Mouse (Mus musculus) B cell, adult 67 days (primary cell): ENCODE measurements around the gene Csde1. TPM values are rescaled to one million over a fixed set of nuclear protein-coding genes. Genes with fewer than 3 reads are reported as not detected.

Source experiments
- total RNA-seq, 2 experiments: library from RNA; stranded (reverse); gene quantifications; 4 replicates each; pipeline ENCODE4 v1.2.4; 2023

Gene Csde1
- 100 to 1,000 TPM; 452 to 486 TPM for total RNA-seq

GRCm38 (mm10) chr3:103020249-103020942, at the start of gene Csde1:
Gene Csde1 (plus strand): TSS chr3:103020426.

GRCm38 (mm10) chr3:102995605-102996321, 24.5 kb upstream of the Csde1 start, which contains the start of gene Sike1:
Gene Sike1 (plus strand): TSS chr3:102995708.

DNA sequence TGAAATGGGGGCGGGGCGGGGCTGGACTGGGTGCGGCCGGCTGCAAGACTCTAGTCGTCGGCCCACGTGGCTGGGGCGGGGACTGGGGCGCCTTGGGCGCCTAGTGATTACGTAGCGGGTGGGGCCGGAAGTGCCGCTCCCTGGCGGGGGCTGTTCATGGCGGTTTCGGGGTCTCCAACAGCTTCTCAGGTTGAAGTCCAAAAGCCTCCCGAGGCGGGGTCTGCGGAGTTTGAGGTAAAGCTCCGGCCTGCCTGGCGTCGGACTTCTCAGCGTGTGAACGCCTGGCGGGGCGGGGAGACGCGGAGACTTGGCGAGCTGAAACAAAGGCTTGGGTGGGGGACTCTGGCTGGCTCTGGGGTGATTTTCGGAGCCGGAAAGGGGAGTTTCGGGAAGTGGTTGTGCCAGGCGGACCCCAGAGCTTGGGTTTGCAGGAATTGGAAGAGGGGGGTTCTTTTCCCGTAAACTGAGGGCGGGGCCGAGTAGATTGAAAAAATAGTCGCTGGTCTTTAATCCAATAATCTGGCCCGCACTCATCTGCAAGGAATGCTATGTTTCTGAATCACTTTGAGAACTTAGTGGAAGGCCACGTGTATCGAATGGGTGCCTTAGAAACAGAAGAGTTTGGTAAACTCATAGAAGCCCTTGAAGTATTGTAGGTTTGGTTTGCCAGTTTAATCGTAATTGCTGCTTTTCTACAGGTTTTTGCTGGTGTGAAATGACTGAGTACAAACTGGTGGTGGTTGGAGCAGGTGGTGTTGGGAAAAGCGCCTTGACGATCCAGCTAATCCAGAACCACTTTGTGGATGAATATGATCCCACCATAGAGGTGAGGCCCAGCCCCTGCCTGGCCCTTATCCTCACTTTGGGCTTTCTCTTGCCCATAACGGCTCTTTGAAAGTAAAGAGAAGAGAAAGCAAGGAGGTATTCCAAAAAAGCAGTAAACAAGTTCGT, 38.3 kb downstream of the Csde1 start, which contains the start of gene Nras:
Gene Nras, plus strand, starts transcription at position 79 of the 951 bp plus-strand sequence.

DNA sequence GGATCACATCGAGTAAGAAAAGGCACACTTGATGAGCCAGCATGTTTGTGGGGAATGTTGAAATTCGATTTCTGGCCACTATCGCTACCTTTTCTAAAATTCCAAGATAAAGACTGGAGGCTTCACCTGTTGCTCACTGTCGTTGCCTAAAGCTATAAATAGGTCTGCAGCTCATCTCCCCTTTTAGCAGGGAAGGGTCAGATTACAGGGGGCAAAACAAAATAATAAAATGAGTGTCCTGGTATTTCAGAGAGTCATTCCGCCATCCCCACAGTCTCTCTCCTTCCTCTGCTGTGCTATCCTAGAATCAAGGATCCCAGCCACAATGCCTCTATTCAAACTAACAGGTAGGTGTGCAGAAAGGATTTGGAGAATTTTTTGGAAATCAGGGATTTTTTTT, 53.5 kb downstream of the Csde1 start, which contains the start of gene Ampd1:
Gene Ampd1, plus strand, starts transcription at position 244 of the 400 bp plus-strand sequence.

GRCm38 (mm10) chr3:103102454-103103390, 82.5 kb downstream of the Csde1 start, which contains the start of gene Dennd2c:
Gene Dennd2c (plus strand): TSS chr3:103102604.

Other genes starting within 250 kb of the Csde1 start
- gene Tshb, start 237.7 kb upstream of the Csde1 start, total RNA-seq = not detected
- not detected for gene Sycp1, start 84.3 kb upstream of the Csde1 start, total RNA-seq
- gene Nr1h5, start 56.3 kb upstream of the Csde1 start, total RNA-seq = not detected
- gene Sike1, start 24.7 kb upstream of the Csde1 start, total RNA-seq = 100 to 1,000 TPM; 141 to 146 TPM
- gene Nras, start 37.9 kb downstream of the Csde1 start, total RNA-seq = 10 to 100 TPM; 89.1 to 97.4 TPM
- gene Ampd1, start 53.6 kb downstream of the Csde1 start, total RNA-seq = under 1 TPM in 1 of 2 experiments, not detected in 1; 0.55 TPM
- gene Dennd2c, start 82.2 kb downstream of the Csde1 start, total RNA-seq = under 1 TPM in 1 of 2 experiments, not detected in 1; 0.17 TPM
- 100 to 1,000 TPM; 102 TPM for gene Bcas2, start 151.2 kb downstream of the Csde1 start, total RNA-seq